Mouse (Mus musculus) intestine, postnatal 0 days (tissue): ENCODE measurements at regions not wholly inside any gene's neighbourhood (a gene's known extent, or its start where the extent isn't known, plus 50 kb on each side); places are given as distances from the start of the nearest gene placed in this dataset.
"Not testable (repeated sequence)": the region's sequence is repeated elsewhere in the genome, so short reads cannot be mapped to it uniquely, and the experiment has no call there.

Experiments used
- ATAC-seq: fragments of 200-750 bp; cut with Nextera tagmentation; 2 replicates; pipeline ENCODE4 v1.8.0; 2017; ENCODE audit warnings: mild to moderate bottlenecking, moderate TSS enrichment, moderate library complexity
- H3K27ac ChIP-seq: fragments of 300-500 bp; sonication (generic); 2 replicates; pipeline ENCODE4 v1.5.1; 2014; ENCODE audit warnings: mild to moderate bottlenecking, low read depth, low read length, moderate library complexity
- H3K27me3 ChIP-seq: fragments of 300-500 bp; sonication (generic); replicated peaks from 2 replicates; pipeline ENCODE4 v1.6.1; 2014; ENCODE audit warnings: low read length, mixed read lengths; ENCODE audit not compliant: control insufficient read depth, insufficient read depth
- H3K36me3 ChIP-seq: fragments of 300-500 bp; sonication (generic); 2 replicates; pipeline ENCODE4 v1.6.1; 2014; ENCODE audit warnings: mild to moderate bottlenecking, moderate library complexity; ENCODE audit not compliant: control insufficient read depth, insufficient read depth
- H3K4me1 ChIP-seq: fragments of 300-500 bp; sonication (generic); replicated peaks from 2 replicates; pipeline ENCODE4 v1.6.1; 2014; ENCODE audit warnings: antibody characterized with exemption, low read length, mixed read lengths; ENCODE audit not compliant: control insufficient read depth, insufficient read depth
- H3K4me2 ChIP-seq: fragments of 300-500 bp; sonication (generic); replicated peaks from 2 replicates; pipeline ENCODE4 v1.6.1; 2014; ENCODE audit warnings: low read depth, mild to moderate bottlenecking, moderate library complexity
- H3K4me3 ChIP-seq: fragments of 300-500 bp; sonication (generic); 2 replicates; pipeline ENCODE4 v1.5.1; 2014; ENCODE audit warnings: low read depth, low read length
- H3K9ac ChIP-seq: fragments of 300-500 bp; sonication (generic); 2 replicates; pipeline ENCODE4 v1.6.1; 2014; ENCODE audit warnings: mild to moderate bottlenecking, low read depth, low read length
- H3K9me3 ChIP-seq: fragments of 300-500 bp; sonication (generic); 2 replicates; pipeline ENCODE4 v1.6.1; 2016; ENCODE audit warnings: mixed run types; ENCODE audit not compliant: control insufficient read depth
- CTCF ChIP-seq: sonication (generic); IDR thresholded peaks from 2 replicates; pipeline ENCODE4 v1.5.1; 2016; ENCODE audit warnings: low read depth, mild to moderate bottlenecking, control low read depth, antibody characterized with exemption, moderate library complexity
- whole genome bisulfite sequencing: fragments of 180-500 bp; shearing (Covaris S2); extraction: QIAGEN DNeasy Blood & Tissue Kit; methylation state at CpG from one replicate; pipeline ENCODE4 v1.1.7; 2014; 5-methylcytosine and 5-hydroxymethylcytosine counted together

DNA sequence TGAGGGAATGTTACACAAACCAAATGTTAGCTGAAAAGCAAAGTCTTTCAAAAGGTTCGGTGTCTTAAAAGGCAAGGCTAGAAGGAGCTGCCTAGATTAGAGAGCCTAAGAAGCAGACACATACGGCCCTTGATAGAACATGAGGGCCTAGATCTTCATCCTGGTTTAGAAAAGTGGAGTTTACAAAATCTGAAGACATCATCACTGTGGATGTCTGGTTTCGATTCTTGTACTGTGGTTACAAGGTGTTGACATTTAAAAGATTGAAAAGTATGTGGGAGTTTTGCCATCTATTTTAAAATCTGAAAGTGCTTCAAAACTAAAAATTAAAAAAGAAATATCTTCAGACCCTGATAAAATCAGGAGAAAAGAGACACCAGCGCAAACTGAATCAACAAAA is 76.5 kb upstream of the 1110032F04Rik start:
- TF ChIP-seq CTCF: no peak
- Histone ChIP-seq H3K9me3 (no peaks in the 10 kb centered on the region), H3K4me1 (no peaks in the 10 kb centered on the region), H3K9ac (no peak overlapping the region), H3K27me3 (no peaks in the 10 kb centered on the region), H3K36me3 (no peaks in the 10 kb centered on the region), H3K4me3 (no peak overlapping the region), H3K4me2 (no peak overlapping the region), H3K27ac (no peak overlapping the region)
- no peak for ATAC-seq
- 91% methylated on average over 4 of the region's 4 CpGs for WGBS

DNA sequence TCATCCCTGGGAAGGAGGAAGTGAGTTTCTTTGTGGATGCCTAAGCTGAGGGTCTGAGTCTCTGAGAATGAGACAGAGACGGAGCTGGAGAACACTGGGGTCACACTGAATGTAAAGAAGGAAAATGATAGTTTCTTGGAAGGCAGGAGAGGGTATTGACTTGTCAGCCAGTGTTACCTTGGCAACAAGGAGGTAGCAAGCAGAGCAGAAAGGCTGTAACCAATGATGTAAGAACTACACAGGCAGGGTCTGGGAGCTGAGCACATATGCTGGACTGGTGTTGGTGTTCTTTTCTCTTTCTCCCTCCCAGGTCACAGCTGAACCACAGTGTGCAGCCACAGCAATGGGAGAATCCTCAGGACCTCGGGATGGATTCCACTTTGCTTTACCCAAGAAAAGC is 75.5 kb upstream of the 1110032F04Rik start:
- H3K9me3 ChIP-seq: no peaks in the 10 kb centered on the region

DNA sequence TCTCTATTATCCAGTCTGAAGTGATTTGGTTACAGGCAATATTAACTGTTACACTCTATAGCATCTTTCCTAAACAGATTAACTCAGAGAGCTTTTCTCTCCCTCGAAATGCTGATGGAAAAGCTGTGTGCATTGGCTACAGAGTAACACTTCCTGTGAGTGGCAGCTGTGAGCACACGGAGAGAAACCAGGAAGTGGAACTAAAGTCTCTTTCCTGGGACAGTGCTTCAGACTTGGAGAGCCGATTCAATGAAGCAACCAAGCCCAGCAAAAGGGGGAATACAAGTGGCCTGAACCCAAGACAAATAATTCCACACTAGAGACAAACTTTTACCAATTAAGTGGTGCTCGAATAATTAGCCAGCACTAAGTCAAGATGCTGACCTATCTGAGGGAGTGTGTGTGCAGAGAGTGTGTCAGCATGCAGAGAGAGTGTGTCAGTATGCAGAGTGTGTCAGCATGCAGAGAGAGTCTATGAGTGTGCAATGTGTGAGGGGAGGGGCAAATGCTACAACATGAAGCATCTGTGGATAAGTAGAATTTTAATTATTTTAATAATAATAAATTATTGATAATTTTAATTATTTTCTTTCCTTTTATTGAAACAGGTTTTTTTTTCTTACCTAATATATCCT is 74.9 kb upstream of the 1110032F04Rik start:
- no peak for ATAC-seq
- H3K9me3 ChIP-seq: no peaks in the 10 kb centered on the region
- H3K4me1 ChIP-seq: no peaks in the 10 kb centered on the region
- no peak overlapping the region for H3K4me2 ChIP-seq
- no peak for TF ChIP-seq CTCF
- H3K27me3 ChIP-seq: no peaks in the 10 kb centered on the region
- H3K4me3 ChIP-seq: no peak overlapping the region
- H3K36me3 ChIP-seq: no peaks in the 10 kb centered on the region
- no peak overlapping the region for H3K27ac ChIP-seq
- H3K9ac ChIP-seq: no peak overlapping the region
- WGBS: 40% methylated on average over 4 of the region's 4 CpGs

More for the DNA sequence above, 75.5 kb upstream of the 1110032F04Rik start:
- Histone ChIP-seq H3K9ac (no peak overlapping the region), H3K4me1 (no peaks in the 10 kb centered on the region), H3K27ac (no peak overlapping the region), H3K36me3 (no peaks in the 10 kb centered on the region), H3K27me3 (no peaks in the 10 kb centered on the region), H3K4me3 (no peak overlapping the region), H3K4me2 (no peak overlapping the region)
- TF ChIP-seq CTCF: no peak
- WGBS: 82% methylated on average over 2 of the region's 2 CpGs
- ATAC-seq: no peak

DNA sequence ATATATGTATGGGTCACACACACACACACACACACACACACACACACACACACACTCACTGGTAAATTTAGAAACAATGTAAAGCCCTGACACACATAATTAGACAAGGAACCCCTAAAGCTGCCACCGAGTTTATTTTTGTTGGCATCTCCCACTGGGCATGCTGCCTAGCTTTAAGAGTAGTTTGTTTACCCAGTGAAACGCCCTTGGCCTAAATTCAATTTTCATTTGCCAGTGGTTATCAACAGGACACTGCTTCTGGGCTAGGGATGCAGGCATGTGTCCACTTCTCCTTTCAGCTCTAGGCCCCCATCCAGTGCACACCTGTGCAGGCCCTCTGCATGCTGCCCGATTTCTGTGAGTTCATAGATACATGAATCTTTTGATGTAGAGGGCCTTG is 73.7 kb upstream of the 1110032F04Rik start:
- H3K4me2 ChIP-seq: no peak overlapping the region
- H3K9ac ChIP-seq: no peak overlapping the region
- no peak overlapping the region for H3K4me3 ChIP-seq
- no peaks in the 10 kb centered on the region for H3K36me3 ChIP-seq
- H3K27ac ChIP-seq: no peak overlapping the region
- no peaks in the 10 kb centered on the region for H3K9me3 ChIP-seq
- 66% methylated on average over 3 of the region's 3 CpGs for WGBS
- no peak for ATAC-seq
- no peaks in the 10 kb centered on the region for H3K4me1 ChIP-seq
- TF ChIP-seq CTCF: no peak
- no peaks in the 10 kb centered on the region for H3K27me3 ChIP-seq

DNA sequence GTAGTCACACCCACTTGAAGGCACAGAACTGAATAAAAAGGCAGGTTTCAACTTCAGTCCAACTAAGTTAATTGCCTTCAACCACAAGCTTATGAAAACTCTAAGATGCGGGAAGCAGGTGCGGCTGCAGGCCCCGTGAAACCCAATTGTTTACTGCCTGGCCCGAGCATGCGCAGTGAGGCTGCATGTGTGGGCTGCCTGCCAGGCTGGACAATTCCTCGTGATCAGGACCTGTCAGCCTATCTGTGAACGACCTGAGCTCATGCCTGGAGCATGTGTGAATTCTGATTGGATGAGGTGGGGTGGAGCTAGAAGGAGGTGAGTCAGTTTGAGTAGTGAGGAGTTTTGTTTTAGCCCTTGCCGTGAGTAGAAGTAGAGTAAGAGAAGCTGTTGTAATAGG is 71.0 kb upstream of the 1110032F04Rik start:
- not testable (repeated sequence) for H3K27me3 ChIP-seq
- WGBS: 78% methylated on average over 8 of the region's 8 CpGs

DNA sequence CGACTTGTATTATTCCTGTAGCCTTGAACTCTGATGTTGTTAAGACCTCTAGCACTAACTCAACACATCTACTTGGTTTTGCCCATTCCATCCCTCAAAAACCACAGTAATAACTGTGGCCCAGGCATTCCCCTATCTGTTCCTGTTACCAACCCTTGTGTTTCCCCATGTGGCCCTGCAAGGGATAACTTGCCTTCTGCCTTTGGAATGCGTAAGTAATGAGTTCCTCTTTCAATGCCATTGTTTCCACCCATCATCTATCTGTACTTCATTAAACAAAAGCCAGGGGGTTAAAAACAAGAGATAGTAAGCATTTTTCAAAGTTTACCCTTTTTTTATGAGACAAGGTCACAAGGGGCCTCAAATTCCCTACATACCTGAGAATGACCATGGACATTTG is 60.5 kb upstream of the 1110032F04Rik start:
- no peaks in the 10 kb centered on the region for H3K36me3 ChIP-seq
- ATAC-seq: no peak
- no peaks in the 10 kb centered on the region for H3K9me3 ChIP-seq
- no peak overlapping the region for H3K9ac ChIP-seq
- H3K4me1 ChIP-seq: no peaks in the 10 kb centered on the region
- H3K4me2 ChIP-seq: no peak overlapping the region
- 89% methylated on average over 2 of the region's 2 CpGs for WGBS
- TF ChIP-seq CTCF: no peak
- no peak overlapping the region for H3K27ac ChIP-seq
- no peaks in the 10 kb centered on the region for H3K27me3 ChIP-seq
- no peak overlapping the region for H3K4me3 ChIP-seq

More for the DNA sequence above, 71.0 kb upstream of the 1110032F04Rik start:
- not testable (repeated sequence) for H3K4me3 ChIP-seq, H3K9ac ChIP-seq, H3K9me3 ChIP-seq, H3K4me1 ChIP-seq, ATAC-seq, H3K36me3 ChIP-seq, H3K27ac ChIP-seq, H3K4me2 ChIP-seq

DNA sequence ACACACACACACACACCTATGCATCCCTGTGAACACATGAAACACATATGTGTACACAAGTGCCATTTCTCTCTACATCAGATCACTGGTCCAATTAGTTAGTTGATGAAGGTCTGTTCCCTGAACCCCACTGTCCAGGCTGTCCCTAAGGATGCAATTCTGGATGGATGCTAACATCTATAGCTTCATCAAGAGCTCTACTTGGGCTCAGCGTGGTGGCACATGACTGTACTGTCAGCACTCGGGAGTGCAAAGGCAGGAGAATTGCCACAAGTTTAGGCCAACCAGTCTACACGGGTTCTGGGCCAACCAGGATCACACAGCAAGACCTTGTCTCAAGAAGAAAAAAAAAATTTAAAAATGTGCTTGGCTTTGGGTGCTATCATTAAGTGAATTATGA is 55.9 kb upstream of the 1110032F04Rik start:
- H3K4me1 ChIP-seq: no peaks in the 10 kb centered on the region
- 85% methylated on average over 3 of the region's 3 CpGs for WGBS
- no peak for ATAC-seq
- TF ChIP-seq CTCF: no peak
- H3K9ac ChIP-seq: no peak overlapping the region
- no peak overlapping the region for H3K4me2 ChIP-seq
- no peaks in the 10 kb centered on the region for H3K9me3 ChIP-seq
- no peaks in the 10 kb centered on the region for H3K36me3 ChIP-seq
- H3K27ac ChIP-seq: no peak overlapping the region
- no peaks in the 10 kb centered on the region for H3K27me3 ChIP-seq
- H3K4me3 ChIP-seq: no peak overlapping the region
